Mouse (Mus musculus): ENCODE measurements around the gene Rbpj.

DNA sequence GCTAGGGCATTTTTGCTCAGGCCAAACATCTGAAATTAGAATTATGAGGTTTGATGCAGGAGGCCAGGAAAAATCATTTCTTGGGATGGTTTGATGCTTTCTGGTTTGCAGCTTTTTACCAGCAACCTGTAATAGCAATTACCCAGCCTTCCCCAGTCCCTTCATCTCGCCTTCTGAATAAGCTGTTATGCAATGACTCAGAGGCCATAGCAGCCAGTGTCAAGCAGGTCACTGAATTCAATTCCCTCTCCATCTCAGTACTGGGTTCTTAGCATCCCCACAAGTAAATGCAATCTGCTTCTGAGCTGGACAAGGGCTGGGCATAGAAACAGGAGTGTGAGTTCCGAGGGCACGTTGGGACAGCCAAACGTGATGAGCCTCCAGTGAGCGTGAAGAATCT is 13.9 kb downstream of the Rbpj start:
- no peak for TF ChIP-seq CTCF (IDR thresholded peaks at IDR 0.05; ENCODE audit: borderline replicate concordance, control insufficient read depth, extremely low read depth, insufficient read depth, low read length, poor library complexity)
- TF ChIP-seq POLR2A (IDR thresholded peaks at IDR 0.05; ENCODE audit: control insufficient read depth, extremely low read depth, insufficient read depth, low read length, poor library complexity) = no peak
